ENCODE assay signal across 25 mouse cellular contexts in genomic region chrX:93863393-93863792, GRCm38 (mm10). TPM values are rescaled to one million over a fixed set of nuclear protein-coding genes. Genes with fewer than 3 reads are reported as not detected.
DNase-seq lines count a peak whose midpoint lies in the region; ATAC-seq and TF ChIP-seq lines count a peak whose summit lies in the region.
"Had no signal": no experiment of that assay in that cellular context is flagged by ENCODE, and none has a peak within 500 bp of the region (broad histone marks: within the 10 kb centered on the region; RNA-seq: fewer than 3 reads in every experiment).

No protein-coding gene starts in this region.

- H3K4me1 ChIP-seq in lung, postnatal 0 days (ENCODE audit: insufficient read depth, low read depth, low read length) = no peaks in the 10 kb centered on the region
- peaks cover 0 to 4% of the 10 kb centered on the region in 2 experiments; a peak in 1 of 4 replicates for H3K4me1 ChIP-seq in MEL (ENCODE audit: control insufficient read depth in 1 of 2, insufficient read depth in 2 of 2, low read length in 2 of 2)
- H3K4me1 ChIP-seq: embryonic facial prominence, embryonic 13.5 days; forebrain, embryonic 10.5 days; forebrain, embryonic 15.5 days; hindbrain, embryonic 13.5 days; neural tube, embryonic 15.5 days had no signal

- 43% methylated on average over 2 of the region's 2 CpGs for WGBS in lung, postnatal 0 days

- no peak for TF ChIP-seq POLR2A in MEL (IDR thresholded peaks at IDR 0.05; ENCODE audit: control insufficient read depth in 1 of 2, insufficient read depth in 1 of 2, low read depth in 1 of 2, low read length in 2 of 2, poor library complexity in 1 of 2)

- no peaks in the 10 kb centered on the region for H3K79me2 ChIP-seq in MEL (ENCODE audit: control insufficient read depth, insufficient read depth, low read length, poor library complexity)

- no peak overlapping the region for H3K4me2 ChIP-seq in lung, postnatal 0 days (replicated peaks; ENCODE audit: low read depth, low read length)
- H3K4me2 ChIP-seq: embryonic facial prominence, embryonic 13.5 days; forebrain, embryonic 15.5 days; hindbrain, embryonic 13.5 days; liver, embryonic 11.5 days; neural tube, embryonic 15.5 days had no signal

- ATAC-seq in lung, postnatal 0 days = no peak
- ATAC-seq in hematopoietic stem cell, adult 5-6 weeks (replicated peaks in 1 of 2; ENCODE audit: insufficient read depth in 1 of 2, low FRiP score in 2 of 2, low TSS enrichment in 1 of 2, low read depth in 1 of 2, poor library complexity in 2 of 2, severe bottlenecking in 2 of 2) = peak; percentile 95 to 97
- ATAC-seq: CD4-positive, CD25-positive, alpha-beta regulatory T cell, adult 4 months; forebrain, embryonic 15.5 days had no signal

- no peaks in the 10 kb centered on the region for H3K27me3 ChIP-seq in lung, postnatal 0 days (replicated peaks; ENCODE audit: insufficient read depth, low read length)
- no peaks in the 10 kb centered on the region for H3K27me3 ChIP-seq in MEL (ENCODE audit: control insufficient read depth in 1 of 2, insufficient read depth in 2 of 2, low read length in 2 of 2)
- no peaks in the 10 kb centered on the region for H3K27me3 ChIP-seq in splenic B cell, adult 2 months (ENCODE audit: control insufficient read depth, insufficient read depth, low read length, poor library complexity, severe bottlenecking)
- H3K27me3 ChIP-seq: forebrain, embryonic 15.5 days; neural tube, embryonic 15.5 days had no signal

- H3K9ac ChIP-seq in lung, postnatal 0 days (replicated peaks; ENCODE audit: low read depth) = no peak overlapping the region
- peak overlapping the region; percentile 29 for H3K9ac ChIP-seq in MEL (ENCODE audit: control insufficient read depth, low read depth, low read length, poor library complexity, severe bottlenecking)
- H3K9ac ChIP-seq: embryonic facial prominence, embryonic 13.5 days; forebrain, embryonic 15.5 days; hindbrain, embryonic 13.5 days; neural tube, embryonic 15.5 days had no signal

- no peak for TF ChIP-seq RAD21 in MEL (IDR thresholded peaks at IDR 0.05; ENCODE audit: low read depth, low read length)

- DNase-seq in lung, postnatal 0 days (ENCODE audit: low spot score) = peak; percentile 11
- DNase-seq in lung, postnatal 14 days = no peak
- peak; percentile 78 for DNase-seq in MEL (ENCODE audit: low read depth, low spot score)
- peak; percentile 0 for DNase-seq in splenic B cell, adult 2 months (ENCODE audit: low read depth, low spot score)
- no peak for DNase-seq in thymus, postnatal 4 days
- DNase-seq in layer of hippocampus, adult 9-10 months (ENCODE audit: low spot score) = no peak
- DNase-seq: adrenal gland, adult 8-10 months; cerebellum, adult 11 months; cerebellum, adult 9-10 months; kidney, adult 8-10 months; kidney, postnatal 10 days; layer of hippocampus, adult 9-11 months; retina, postnatal 1 day; right cerebral cortex, postnatal 25 days; thymus, adult 2 months; thymus, postnatal 36 days had no signal

- TF ChIP-seq EP300 in lung, postnatal 0 days (IDR thresholded peaks at IDR 0.05) = no peak
- TF ChIP-seq EP300 in MEL (IDR thresholded peaks at IDR 0.05; ENCODE audit: low read depth in 1 of 2, low read length in 2 of 2) = peak; percentile 50 to 58

- H3K9me3 ChIP-seq in lung, postnatal 0 days (ENCODE audit: low read length) = no peaks in the 10 kb centered on the region
- H3K9me3 ChIP-seq in MEL (replicated peaks; ENCODE audit: insufficient read depth, low read length) = no peaks in the 10 kb centered on the region
- H3K9me3 ChIP-seq: embryonic facial prominence, embryonic 13.5 days; forebrain, embryonic 10.5 days; forebrain, embryonic 15.5 days; hindbrain, embryonic 13.5 days; neural tube, embryonic 15.5 days had no signal

- H3K27ac ChIP-seq in lung, postnatal 0 days (ENCODE audit: low read length) = no peak overlapping the region
- H3K27ac ChIP-seq in MEL (ENCODE audit: control insufficient read depth, low read depth, low read length) = peak overlapping the region; percentile 78
- H3K27ac ChIP-seq: embryonic facial prominence, embryonic 13.5 days; forebrain, embryonic 10.5 days; forebrain, embryonic 15.5 days; hindbrain, embryonic 13.5 days; neural tube, embryonic 15.5 days; stomach, postnatal 0 days had no signal

- H3K4me3 ChIP-seq in lung, postnatal 0 days (ENCODE audit: low read depth, low read length) = no peak overlapping the region
- peak overlapping the region in 1 of 2 experiments; percentile 30; a peak in 1 of 4 replicates for H3K4me3 ChIP-seq in MEL (ENCODE audit: control insufficient read depth in 1 of 2, insufficient read depth in 1 of 2, low read depth in 2 of 2, low read length in 2 of 2)
- H3K4me3 ChIP-seq: embryonic facial prominence, embryonic 13.5 days; forebrain, embryonic 10.5 days; forebrain, embryonic 15.5 days; hindbrain, embryonic 13.5 days; neural tube, embryonic 15.5 days had no signal

- H3K36me3 ChIP-seq in lung, postnatal 0 days (ENCODE audit: insufficient read depth, low read length) = no peaks in the 10 kb centered on the region
- peaks cover 0 to 7% of the 10 kb centered on the region in 2 experiments; a peak in 2 of 4 replicates for H3K36me3 ChIP-seq in MEL (ENCODE audit: control insufficient read depth in 1 of 2, insufficient read depth in 2 of 2, low read length in 2 of 2)
- H3K36me3 ChIP-seq in splenic B cell, adult 2 months (ENCODE audit: control insufficient read depth, insufficient read depth, low read length, poor library complexity, severe bottlenecking) = no peaks in the 10 kb centered on the region
- H3K36me3 ChIP-seq: embryonic facial prominence, embryonic 13.5 days; forebrain, embryonic 10.5 days; forebrain, embryonic 15.5 days; hindbrain, embryonic 13.5 days; neural tube, embryonic 15.5 days had no signal

- no peak for TF ChIP-seq CTCF in lung, postnatal 0 days (IDR thresholded peaks at IDR 0.05)
- TF ChIP-seq CTCF in MEL (IDR thresholded peaks at IDR 0.05 in 2 of 3, conservative IDR thresholded peaks at IDR 0.05 in 1 of 3; ENCODE audit: control insufficient read depth in 1 of 3, insufficient read depth in 1 of 3, low read depth in 2 of 3, low read length in 3 of 3, poor library complexity in 1 of 3, severe bottlenecking in 1 of 3) = no peak

TF ChIP-seq in MEL, 35 proteins besides CTCF, POLR2A, EP300 and RAD21:
- TF ChIP-seq MAFK (IDR thresholded peaks at IDR 0.05; ENCODE audit: borderline replicate concordance, low read depth, low read length) (no peak), TCF12 (IDR thresholded peaks at IDR 0.05; ENCODE audit: low read depth, low read length) (0 out of 2 replicates have a peak, but pooled peaks have one; percentile 9), NRF1 (IDR thresholded peaks at IDR 0.05; ENCODE audit: insufficient read depth, low read depth, low read length, poor library complexity, severe bottlenecking) (no peak), ETS1 (IDR thresholded peaks at IDR 0.05; ENCODE audit: low read depth, low read length) (peak; percentile 57; the same call in 1 of the 2 replicates), POLR2AphosphoS5 (IDR thresholded peaks at IDR 0.05; ENCODE audit: borderline replicate concordance, low read depth, low read length) (no peak), ZC3H11A (IDR thresholded peaks at IDR 0.05; ENCODE audit: low read depth, low read length) (no peak), GATA1 (IDR thresholded peaks at IDR 0.05; ENCODE audit: low read depth, low read length) (no peak), SIN3A (IDR thresholded peaks at IDR 0.05; ENCODE audit: low read length) (peak; percentile 60; the same call in 1 of the 2 replicates), MXI1 (IDR thresholded peaks at IDR 0.05; ENCODE audit: low read depth, low read length) (peak; percentile 73; the same call in 1 of the 2 replicates), USF1 (IDR thresholded peaks at IDR 0.05; ENCODE audit: low read depth, low read length) (peak; percentile 36; the same call in 1 of the 2 replicates), MYC (IDR thresholded peaks at IDR 0.05; ENCODE audit: low read depth, low read length) (peak; percentile 95), MAX (IDR thresholded peaks at IDR 0.05; ENCODE audit: low read length) (peak; percentile 73; the same call in 1 of the 2 replicates), TAL1 (IDR thresholded peaks at IDR 0.05; ENCODE audit: low read length) (peak; percentile 45)

RNA-seq across cellular contexts. Expression of gene Pdk3, which starts 31.4 kb away (rescaled TPM):
- 29.8 and 30.1 TPM in 2 replicates for polyA plus RNA-seq in lung, postnatal 0 days (2015; fragmentation: Nextera tagmentation; extraction: Ambion mirVana)
- 34.4 and 43.9 TPM in 2 replicates for total RNA-seq in MEL (2012; rRNA removed)
- 10 to 100 TPM in 1 of 2 experiments, not detected in 1; 58.4 TPM for polyA plus RNA-seq in MEL (2012; ENCODE audit: insufficient read depth in 1 of 2, insufficient read length in 2 of 2, low read depth in 1 of 2, low replicate concordance in 2 of 2, missing spikeins in 1 of 2)
- total RNA-seq in hematopoietic stem cell, adult 5-6 weeks (2017) = 64.9 and 83.6 TPM in 2 replicates

Comparison
In these comparisons a context has a peak if more than half of its experiments do, and no peak if none do; other contexts are left out.
1. DNase-seq: peak in lung, postnatal 0 days (single experiment), MEL (single experiment) and splenic B cell, adult 2 months (single experiment); none in lung, postnatal 14 days (single experiment), thymus, postnatal 4 days (single experiment) and layer of hippocampus, adult 9-10 months (single experiment).